Mouse (Mus musculus) cerebellum, adult 2 months (tissue): ENCODE results near the gene Zfp36l2.

ENCODE experiments used
- CTCF ChIP-seq: fragments of 200-500 bp; IDR thresholded peaks from 2 replicates; pipeline ENCODE4 v1.5.1; 2011; ENCODE audit warnings: low read depth, mild to moderate bottlenecking, control low read depth, low read length, moderate library complexity, borderline replicate concordance; ENCODE audit not compliant: insufficient read depth
- POLR2A ChIP-seq: fragments of 200-500 bp; IDR thresholded peaks from 2 replicates; pipeline ENCODE4 v1.6.1; 2011; ENCODE audit warnings: low read length, control low read depth, borderline replicate concordance; ENCODE audit not compliant: insufficient read depth

- TF ChIP-seq CTCF, result no peak
- TF ChIP-seq POLR2A, result no peak
Observed at GRCm38 (mm10) chr17:84137393-84138171, 50.2 kb downstream of the Zfp36l2 start.
